Mouse (Mus musculus) forebrain, embryonic 14.5 days (tissue): ENCODE results near the gene Eif6. TPM values are rescaled to one million over a fixed set of nuclear protein-coding genes. Genes with fewer than 3 reads are reported as not detected.

Experiments used
- ATAC-seq: fragments of 200-750 bp; cut with Nextera tagmentation; 2 replicates; pipeline ENCODE4 v1.8.0; 2017; ENCODE audit warnings: mild to moderate bottlenecking, moderate library complexity
- DNase-seq: peaks from one replicate; pipeline ENCODE4 v3.0.0-alpha.2; 2015; ENCODE audit warnings: low spot score
- H3K27ac ChIP-seq: fragments of 300-500 bp; sonication (generic); 2 replicates; pipeline ENCODE4 v1.5.1; 2014; ENCODE audit warnings: low read depth, mild to moderate bottlenecking, control low read depth, low read length, moderate library complexity
- H3K27me3 ChIP-seq: fragments of 300-500 bp; sonication (generic); replicated peaks from 2 replicates; pipeline ENCODE4 v1.6.1; 2014; ENCODE audit warnings: low read length, control low read depth, mixed read lengths; ENCODE audit not compliant: control insufficient read depth, insufficient read depth
- H3K36me3 ChIP-seq: fragments of 300-500 bp; sonication (generic); 2 replicates; pipeline ENCODE4 v1.6.1; 2014; ENCODE audit warnings: low read length, control low read depth; ENCODE audit not compliant: control insufficient read depth, insufficient read depth
- H3K4me1 ChIP-seq: fragments of 300-500 bp; sonication (generic); 2 replicates; pipeline ENCODE4 v1.6.1; 2014; ENCODE audit warnings: antibody characterized with exemption, low read length, control low read depth; ENCODE audit not compliant: control insufficient read depth, insufficient read depth
- H3K4me2 ChIP-seq: fragments of 300-500 bp; sonication (generic); 2 replicates; pipeline ENCODE4 v1.6.1; 2014; ENCODE audit warnings: mild to moderate bottlenecking, control low read depth, low read length
- H3K4me3 ChIP-seq: fragments of 300-500 bp; sonication (generic); 2 replicates; pipeline ENCODE4 v1.5.1; 2014; ENCODE audit warnings: low read depth, low read length, control low read depth
- H3K9ac ChIP-seq: fragments of 300-500 bp; sonication (generic); 2 replicates; pipeline ENCODE4 v1.6.1; 2014; ENCODE audit warnings: mild to moderate bottlenecking, low read length, control low read depth, moderate library complexity
- H3K9me3 ChIP-seq: fragments of 300-500 bp; sonication (generic); replicated peaks from 2 replicates; pipeline ENCODE4 v1.6.1; 2016; ENCODE audit warnings: low read length, control low read depth, mixed read lengths; ENCODE audit not compliant: control insufficient read depth
- WGBS: fragments of 180-500 bp; shearing (Covaris S2); extraction: QIAGEN DNeasy Blood & Tissue Kit; methylation state at CpG from one replicate; pipeline ENCODE4 v1.1.7; 2014; 5-methylcytosine and 5-hydroxymethylcytosine counted together
- polyA plus RNA-seq: library from polyadenylated mRNA; unstranded; fragments of >200 nt; fragmentation: Nextera tagmentation; extraction: Ambion mirVana; gene quantifications from 2 replicates; pipeline ENCODE4 v1.2.1, GENCODE M21; 2014

Eif6 gene
- polyA plus RNA-seq, 1 experiment from 2014 or later, result 172 TPM

DNA sequence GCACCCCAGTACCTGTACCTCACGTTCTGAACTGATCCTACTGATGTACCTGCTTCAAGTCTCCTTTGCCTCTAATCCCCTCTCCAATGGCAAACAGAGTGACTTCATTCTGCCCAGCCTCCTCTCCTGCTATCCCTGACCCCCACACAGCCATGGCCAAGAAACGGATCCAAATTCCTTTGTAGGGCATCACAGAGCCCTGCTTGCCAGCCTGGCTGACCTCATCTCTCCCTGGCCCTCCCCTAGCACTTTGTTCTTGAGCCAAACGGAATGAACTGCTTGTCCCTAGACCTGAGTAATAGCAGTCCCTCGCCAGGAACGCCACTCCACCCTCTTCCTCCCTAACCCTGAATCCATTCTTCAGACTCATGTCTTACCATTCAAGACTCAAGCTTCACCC, 20.2 kb downstream of the Eif6 start:
- no peak overlapping the region for H3K4me3 ChIP-seq
- H3K27me3 ChIP-seq, result no peaks in the 10 kb centered on the region
- no peak overlapping the region for H3K9ac ChIP-seq
- no peaks in the 10 kb centered on the region for H3K4me1 ChIP-seq
- no peak overlapping the region for H3K4me2 ChIP-seq
- ATAC-seq (no peak), DNase-seq (no peak)
- no peaks in the 10 kb centered on the region for H3K9me3 ChIP-seq
- WGBS, result 67% methylated on average over 5 of the region's 5 CpGs
- H3K36me3 ChIP-seq, result 0 out of 2 replicates have a peak, but pooled peaks cover 6% of the 10 kb centered on the region
- no peak overlapping the region for H3K27ac ChIP-seq

DNA sequence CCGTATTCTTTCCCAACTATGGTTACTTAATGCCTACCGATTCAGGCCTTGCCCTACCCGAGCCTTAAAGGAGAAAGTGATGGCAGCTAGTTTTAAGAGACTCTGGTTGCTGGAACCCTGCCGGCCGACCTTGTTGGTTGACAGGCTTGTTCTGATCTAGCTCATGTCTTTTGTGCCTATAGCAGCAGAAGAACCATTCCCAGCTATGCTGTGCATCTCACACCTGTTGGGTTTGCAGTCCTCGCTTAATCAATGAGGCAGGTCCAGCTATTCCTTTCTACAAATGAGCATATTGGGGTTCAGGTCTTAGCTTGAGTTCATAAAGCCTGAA, 20.8 kb downstream of the Eif6 start:
- H3K4me1 ChIP-seq, result no peaks in the 10 kb centered on the region
- DNase-seq (no peak), ATAC-seq (no peak)
- H3K27ac ChIP-seq, result no peak overlapping the region
- peaks cover 6% of the 10 kb centered on the region; the same call in 1 of the 2 replicates for H3K36me3 ChIP-seq
- no peaks in the 10 kb centered on the region for H3K9me3 ChIP-seq
- no peaks in the 10 kb centered on the region for H3K27me3 ChIP-seq
- no peak overlapping the region for H3K4me2 ChIP-seq
- H3K4me3 ChIP-seq, result no peak overlapping the region
- no peak overlapping the region for H3K9ac ChIP-seq
- 87% methylated on average over 6 of the region's 6 CpGs for WGBS

DNA sequence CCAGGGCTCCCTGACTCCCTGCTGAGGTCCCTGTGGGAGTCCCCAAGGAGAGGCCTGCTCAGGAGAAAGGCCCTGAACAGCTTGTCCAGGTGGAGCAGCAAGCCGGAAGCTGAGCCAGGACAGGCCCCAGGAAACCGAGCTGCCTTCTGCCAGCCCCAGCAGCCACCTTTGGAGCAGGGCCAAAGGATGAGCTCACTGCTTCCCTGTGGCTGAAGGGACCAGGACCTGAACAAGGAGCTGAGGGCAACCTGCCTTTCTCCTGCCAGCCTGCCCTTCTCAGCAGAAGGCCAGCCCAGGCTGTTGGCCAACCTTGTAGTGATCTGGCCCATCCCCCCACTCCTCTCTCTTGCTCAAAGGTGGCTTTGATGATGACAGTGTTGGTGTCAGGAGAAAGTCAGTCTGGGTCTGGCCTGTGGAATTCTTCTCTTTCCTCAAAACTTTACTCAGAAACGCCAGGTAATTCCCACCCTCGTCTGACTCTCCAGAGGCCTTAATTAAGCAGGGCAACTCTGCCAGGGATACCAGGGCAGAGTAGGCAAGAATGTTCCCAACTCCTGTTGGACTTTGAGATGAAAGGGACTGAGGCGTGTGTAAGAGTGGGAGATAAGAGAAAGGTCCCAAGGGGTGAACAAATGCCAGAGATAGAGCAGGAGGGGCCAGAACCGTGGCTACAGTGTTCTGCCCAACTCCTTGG, 21.3 kb downstream of the Eif6 start:
- no peaks in the 10 kb centered on the region for H3K27me3 ChIP-seq
- WGBS, result 65% methylated on average over 6 of the region's 6 CpGs

DNA sequence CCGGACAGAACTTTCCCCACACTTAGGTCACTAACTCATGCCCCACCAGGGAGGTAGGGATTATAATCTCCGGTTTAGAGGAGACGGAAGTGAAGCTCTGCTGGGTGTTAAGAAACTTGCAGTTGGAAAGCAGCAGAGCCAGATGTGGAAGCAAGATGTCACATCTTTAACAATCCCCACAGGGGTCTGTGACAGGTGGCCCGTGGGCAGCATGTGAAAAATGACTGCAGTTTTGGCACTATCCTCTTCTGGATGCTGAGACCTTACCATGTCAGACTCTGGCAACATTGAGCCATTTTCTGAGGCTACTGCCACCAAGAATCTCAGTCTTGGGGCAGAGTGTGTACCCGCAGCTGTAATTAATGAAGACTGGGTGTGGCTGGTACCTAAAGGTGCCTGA, 22.7 kb downstream of the Eif6 start:
- H3K27ac ChIP-seq, result no peak overlapping the region
- peaks cover 8% of the 10 kb centered on the region for H3K36me3 ChIP-seq
- DNase-seq (no peak), ATAC-seq (no peak)
- H3K9me3 ChIP-seq, result no peaks in the 10 kb centered on the region
- H3K4me3 ChIP-seq, result no peak overlapping the region
- no peak overlapping the region for H3K4me2 ChIP-seq
- H3K9ac ChIP-seq, result no peak overlapping the region
- H3K4me1 ChIP-seq, result no peaks in the 10 kb centered on the region
- H3K27me3 ChIP-seq, result no peaks in the 10 kb centered on the region
- WGBS, result 81% methylated on average over 5 of the region's 5 CpGs

More for the DNA sequence above, 21.3 kb downstream of the Eif6 start:
- Histone ChIP-seq H3K4me2 (no peak overlapping the region), H3K9me3 (no peaks in the 10 kb centered on the region), H3K36me3 (peaks cover 8% of the 10 kb centered on the region), H3K9ac (no peak overlapping the region), H3K4me1 (no peaks in the 10 kb centered on the region), H3K4me3 (no peak overlapping the region), H3K27ac (no peak overlapping the region)
- no peak for DNase-seq
- no peak for ATAC-seq

DNA sequence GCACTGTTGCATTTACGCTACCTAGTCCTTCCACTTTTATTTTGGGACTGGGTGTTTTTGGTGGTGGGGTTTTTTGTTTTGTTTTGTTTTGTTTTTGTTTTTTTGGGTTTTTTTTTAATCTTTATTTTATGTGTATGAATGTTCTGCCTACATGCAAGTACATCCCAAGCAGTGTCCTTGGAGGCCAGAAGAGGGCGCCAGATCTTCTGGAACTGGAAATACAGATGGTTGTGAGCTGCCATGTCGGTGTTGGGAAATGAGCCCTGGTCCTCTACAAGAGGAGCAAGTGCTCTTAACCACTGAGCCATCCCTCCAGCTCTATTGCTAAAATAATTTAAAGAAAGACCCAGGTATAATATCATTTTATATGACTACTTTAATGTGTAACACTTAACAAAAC, 24.0 kb downstream of the Eif6 start:
- no peak overlapping the region for H3K27ac ChIP-seq
- H3K4me1 ChIP-seq, result no peaks in the 10 kb centered on the region
- no peak overlapping the region for H3K4me3 ChIP-seq
- no peak overlapping the region for H3K9ac ChIP-seq
- DNase-seq (no peak), ATAC-seq (no peak)
- no peaks in the 10 kb centered on the region for H3K27me3 ChIP-seq
- H3K9me3 ChIP-seq, result no peaks in the 10 kb centered on the region
- peaks cover 8% of the 10 kb centered on the region for H3K36me3 ChIP-seq
- no peak overlapping the region for H3K4me2 ChIP-seq
- WGBS, result 52% methylated on average over 3 of the region's 3 CpGs

DNA sequence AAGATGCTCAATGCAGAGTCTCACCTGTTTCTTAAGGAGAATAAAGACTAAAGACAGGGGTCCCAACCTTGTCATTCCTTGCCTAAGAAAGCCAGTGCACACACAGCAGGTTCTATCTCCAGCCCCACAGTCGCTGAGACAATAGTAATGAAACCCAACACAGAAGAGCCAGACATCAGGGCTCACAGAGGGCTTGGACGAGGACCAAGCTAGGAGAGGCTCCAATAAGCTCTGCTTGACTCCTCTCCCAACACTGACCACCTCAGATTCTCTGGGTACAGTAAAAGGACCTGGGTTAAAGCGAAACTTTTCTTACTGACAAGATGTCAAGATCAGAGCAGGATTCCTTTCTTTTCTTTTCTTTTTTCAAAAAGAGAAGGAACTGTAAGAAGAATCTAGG, 28.1 kb downstream of the Eif6 start:
- no peaks in the 10 kb centered on the region for H3K4me1 ChIP-seq
- no peak overlapping the region for H3K9ac ChIP-seq
- peaks cover 11% of the 10 kb centered on the region for H3K36me3 ChIP-seq
- no peak for DNase-seq
- no peaks in the 10 kb centered on the region for H3K27me3 ChIP-seq
- no peak overlapping the region for H3K4me2 ChIP-seq
- ATAC-seq, result no peak
- H3K27ac ChIP-seq, result no peak overlapping the region
- no peak overlapping the region for H3K4me3 ChIP-seq
- H3K9me3 ChIP-seq, result no peaks in the 10 kb centered on the region
- WGBS, result 66% methylated on average over 3 of the region's 3 CpGs

DNA sequence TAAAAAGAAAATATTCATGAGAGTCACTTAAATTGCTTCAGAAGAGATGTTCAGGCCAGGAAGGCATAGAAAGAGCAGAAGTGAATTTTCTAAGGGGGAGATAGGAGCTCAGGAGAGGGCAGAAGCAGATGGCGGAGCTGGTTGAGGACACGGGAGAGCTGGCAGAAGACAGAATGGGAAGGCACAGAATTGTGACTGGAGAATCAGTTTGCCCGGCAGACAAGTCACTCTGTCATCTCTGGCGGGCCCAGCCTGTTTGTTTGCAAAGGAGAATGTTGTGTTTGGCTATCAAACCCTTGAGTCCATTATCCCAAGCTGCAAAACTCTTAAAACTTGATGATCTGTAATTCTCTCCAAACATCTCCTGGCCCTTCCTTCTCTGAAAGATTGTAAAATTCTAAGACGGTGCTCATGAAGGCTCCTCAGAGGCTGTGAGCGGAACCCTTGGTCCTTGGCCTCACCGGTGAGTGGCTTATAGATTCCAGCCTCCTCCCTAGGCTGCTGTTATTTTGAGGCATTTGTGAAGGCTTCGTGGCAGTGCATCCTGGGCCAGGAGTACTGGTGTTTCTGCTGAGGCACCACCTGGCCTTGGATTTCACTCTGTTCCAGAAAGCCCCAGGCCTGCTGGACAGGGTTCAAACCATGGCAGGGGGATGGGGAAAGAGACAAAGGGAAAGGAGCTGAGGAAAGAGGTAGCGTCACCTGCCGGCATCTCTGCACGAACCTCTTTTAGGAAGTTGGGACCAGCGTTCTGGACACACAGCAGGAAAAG, 31.9 kb downstream of the Eif6 start:
- ATAC-seq (no peak), DNase-seq (no peak)
- Histone ChIP-seq H3K9me3 (no peaks in the 10 kb centered on the region), H3K27ac (no peak overlapping the region), H3K27me3 (no peaks in the 10 kb centered on the region), H3K9ac (no peak overlapping the region), H3K4me2 (no peak overlapping the region), H3K36me3 (peaks cover 3% of the 10 kb centered on the region), H3K4me1 (no peaks in the 10 kb centered on the region; the same call in 1 of the 2 replicates), H3K4me3 (no peak overlapping the region)
- WGBS, result 87% methylated on average over 12 of the region's 12 CpGs

DNA sequence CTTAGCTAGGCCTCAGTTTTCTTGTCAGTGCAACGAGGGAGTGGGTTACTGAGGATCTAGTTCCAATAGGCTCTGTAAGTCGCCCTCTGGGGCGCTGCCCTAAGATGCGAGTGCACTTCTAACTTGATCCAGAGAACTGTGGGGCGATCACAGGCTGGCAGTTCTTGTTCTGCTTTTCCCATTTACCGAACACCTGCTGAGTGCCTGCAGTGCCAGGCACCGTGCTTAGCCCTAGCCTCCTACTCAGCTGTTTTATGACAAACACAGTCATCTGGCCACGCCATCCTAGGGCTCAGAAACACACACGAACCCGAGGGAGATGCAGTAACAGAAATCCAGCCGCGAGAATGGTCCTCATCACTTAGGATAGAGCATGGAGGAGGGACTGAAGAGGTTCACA, 33.8 kb downstream of the Eif6 start:
- 26% methylated on average over 12 of the region's 12 CpGs for WGBS
- ATAC-seq (no peak), DNase-seq (no peak)
- Histone ChIP-seq H3K9ac (no peak overlapping the region), H3K27ac (no peak overlapping the region), H3K9me3 (no peaks in the 10 kb centered on the region), H3K36me3 (peaks cover 3% of the 10 kb centered on the region; the same call in 1 of the 2 replicates), H3K4me1 (peaks cover 3% of the 10 kb centered on the region; the same call in 1 of the 2 replicates), H3K27me3 (no peaks in the 10 kb centered on the region), H3K4me3 (no peak overlapping the region), H3K4me2 (no peak overlapping the region)
